Mouse (Mus musculus) heart, embryonic 13.5 days (tissue): ENCODE data around the gene Zbtb22. TPM values are rescaled to one million over a fixed set of nuclear protein-coding genes. Genes with fewer than 3 reads are reported as not detected.
"Not testable (repeated sequence)": the region's sequence is repeated elsewhere in the genome, so short reads cannot be mapped to it uniquely, and the experiment has no call there.

ENCODE experiments used
- ATAC-seq: fragments of 200-750 bp; cut with Nextera tagmentation; 2 replicates; pipeline ENCODE4 v1.8.0; 2017; ENCODE audit warnings: moderate TSS enrichment; ENCODE audit not compliant: insufficient number of reproducible peaks, low FRiP score, low TSS enrichment; ENCODE audit errors: extremely low read depth
- H3K27ac ChIP-seq: fragments of 300-500 bp; sonication (generic); replicated peaks from 2 replicates; pipeline ENCODE4 v1.5.1; 2015; ENCODE audit warnings: moderate library complexity, mild to moderate bottlenecking, inconsistent platforms
- H3K27me3 ChIP-seq: fragments of 300-500 bp; sonication (generic); replicated peaks from 2 replicates; pipeline ENCODE4 v1.6.1; 2015; ENCODE audit warnings: mild to moderate bottlenecking, inconsistent platforms
- H3K36me3 ChIP-seq: fragments of 300-500 bp; sonication (generic); 2 replicates; pipeline ENCODE4 v1.6.1; 2015; ENCODE audit warnings: mild to moderate bottlenecking, inconsistent platforms
- H3K4me1 ChIP-seq: fragments of 300-500 bp; sonication (generic); 2 replicates; pipeline ENCODE4 v1.6.1; 2015; ENCODE audit warnings: inconsistent platforms
- H3K4me2 ChIP-seq: fragments of 300-500 bp; sonication (generic); 2 replicates; pipeline ENCODE4 v1.6.1; 2015; ENCODE audit warnings: inconsistent platforms, mild to moderate bottlenecking, moderate library complexity
- H3K4me3 ChIP-seq: fragments of 300-500 bp; sonication (generic); 2 replicates; pipeline ENCODE4 v1.5.1; 2015; ENCODE audit warnings: moderate library complexity, mild to moderate bottlenecking, inconsistent platforms
- H3K9ac ChIP-seq: fragments of 300-500 bp; sonication (generic); 2 replicates; pipeline ENCODE4 v1.6.1; 2015; ENCODE audit warnings: inconsistent platforms, mild to moderate bottlenecking, moderate library complexity
- H3K9me3 ChIP-seq: fragments of 300-500 bp; sonication (generic); 2 replicates; pipeline ENCODE4 v1.6.1; 2016; ENCODE audit warnings: inconsistent platforms
- WGBS: fragments of 180-500 bp; shearing (Covaris S2); methylation state at CpG from one replicate; pipeline ENCODE4 v1.1.7; 2015; ENCODE audit warnings: mixed read lengths; 5-methylcytosine and 5-hydroxymethylcytosine counted together
- polyA plus RNA-seq: library from polyadenylated mRNA; unstranded; fragments of >200 nt; fragmentation: Nextera tagmentation; extraction: Ambion mirVana; gene quantifications from 2 replicates; pipeline ENCODE4 v1.2.1, GENCODE M21; 2015

The Zbtb22 gene
- polyA plus RNA-seq = 12.8 and 12.9 TPM in 2 replicates

DNA sequence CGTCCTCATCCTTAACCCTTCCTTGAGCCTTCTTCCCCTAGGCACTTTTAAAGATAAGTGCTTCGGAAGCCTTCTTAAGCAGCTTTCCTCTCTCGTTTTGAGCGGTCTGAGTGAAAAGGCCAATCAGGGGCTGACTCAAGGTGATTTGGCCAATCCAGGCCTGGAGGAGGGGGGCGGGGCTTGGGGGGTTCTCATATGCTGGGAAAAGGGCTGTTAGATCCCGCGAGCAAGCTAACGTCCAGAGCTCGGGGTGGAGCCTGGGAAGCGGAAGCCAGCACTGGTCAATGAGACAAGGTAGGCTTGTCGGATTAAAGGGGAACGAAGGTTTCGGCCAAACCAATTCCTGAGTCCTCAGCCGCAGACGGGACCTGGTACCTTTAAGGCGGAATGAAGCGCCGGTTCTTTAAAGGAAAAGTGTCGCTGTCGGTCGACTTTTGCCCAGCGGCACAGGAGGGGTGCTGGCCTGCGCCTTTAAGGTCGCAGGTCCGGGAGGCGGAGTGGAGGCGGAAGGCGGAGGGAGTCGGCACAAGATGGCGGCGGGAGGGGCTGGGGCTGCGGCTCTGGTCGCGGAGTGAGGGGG, at the start of gene Zbtb22, which contains the start of gene Tapbp:
Zbtb22 (plus strand) TSS at position 234 of the 580 bp plus-strand sequence.
Tapbp (plus strand) TSS at position 229 of the 580 bp plus-strand sequence.
- under 1% methylated on average over 30 of the region's 34 CpGs for WGBS

GRCm38 (mm10) chr17:33873537-33873936, 42.2 kb upstream of the Zbtb22 start, which contains the start of gene Gm7029:
Gene Gm7029 (plus strand): TSS chr17:33873837.
- 85% methylated on average over 3 of the region's 12 CpGs for WGBS
- not testable (repeated sequence) for H3K9ac ChIP-seq, H3K27me3 ChIP-seq, H3K4me3 ChIP-seq, H3K4me1 ChIP-seq, H3K9me3 ChIP-seq, H3K4me2 ChIP-seq, H3K27ac ChIP-seq, ATAC-seq
- peaks cover 34% of the 10 kb centered on the region for H3K36me3 ChIP-seq

More for the DNA sequence above, at the start of gene Zbtb22, which contains the start of gene Tapbp:
- Histone ChIP-seq H3K27ac (peak within 1 kb of the TSS; percentile 79), H3K36me3 (peaks cover 59% of the 10 kb centered on the region), H3K4me1 (peaks cover 48% of the 10 kb centered on the region), H3K27me3 (no peaks in the 10 kb centered on the region), H3K4me2 (peak within 1 kb of the TSS; percentile 81), H3K9ac (peak within 1 kb of the TSS; percentile 85), H3K9me3 (no peaks in the 10 kb centered on the region), H3K4me3 (peak within 1 kb of the TSS; percentile 68)
- ATAC-seq = peak; percentile 85

DNA sequence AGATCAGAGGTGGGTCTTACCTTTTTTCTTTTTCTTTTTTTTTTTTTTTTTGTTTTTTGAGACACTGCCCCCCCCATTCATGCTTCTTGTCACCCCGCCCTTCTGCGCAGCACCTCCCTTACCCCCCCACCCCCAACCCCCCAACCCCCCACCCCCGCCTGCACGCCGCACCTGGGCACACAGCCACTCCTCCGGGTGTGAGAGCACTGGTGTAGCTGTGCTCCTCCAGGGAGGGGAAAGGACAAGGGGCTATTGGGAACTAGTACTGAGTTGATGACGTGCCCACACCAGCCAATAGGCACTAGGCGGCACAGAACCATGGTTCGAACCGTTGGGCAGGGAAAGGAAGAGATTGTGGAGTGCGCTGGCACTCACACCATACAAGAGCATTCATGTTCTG, 41.3 kb upstream of the Zbtb22 start:
- WGBS = 73% methylated on average over 10 of the region's 11 CpGs
- Histone ChIP-seq H3K4me2 (no peak overlapping the region), H3K9me3 (no peaks in the 10 kb centered on the region), H3K27ac (no peak overlapping the region), H3K4me1 (no peaks in the 10 kb centered on the region), H3K27me3 (no peaks in the 10 kb centered on the region), H3K9ac (no peak overlapping the region), H3K36me3 (peaks cover 43% of the 10 kb centered on the region), H3K4me3 (no peak overlapping the region)
- no peak for ATAC-seq

DNA sequence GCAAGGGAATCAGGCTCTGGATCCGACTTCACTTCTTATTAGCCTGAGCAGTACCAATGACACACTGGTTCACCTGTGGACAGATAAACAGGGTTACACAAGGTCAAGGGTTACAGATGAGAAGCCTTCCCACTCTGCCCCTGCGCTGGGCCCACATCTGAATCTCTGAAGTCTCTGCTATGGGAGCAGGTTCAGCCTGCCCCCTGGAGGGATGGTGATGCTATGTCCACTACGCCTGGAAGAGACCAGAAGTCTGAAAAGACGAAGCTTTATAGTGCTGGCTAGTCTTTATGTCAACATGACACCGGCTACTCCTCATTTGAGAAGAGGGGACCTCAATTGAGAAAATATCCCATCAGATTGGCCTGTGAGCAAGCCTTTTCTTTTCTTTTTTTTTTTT, 39.9 kb upstream of the Zbtb22 start:
- not testable (repeated sequence) for H3K27ac ChIP-seq, H3K4me3 ChIP-seq, H3K27me3 ChIP-seq, H3K9me3 ChIP-seq, H3K4me2 ChIP-seq, ATAC-seq, H3K4me1 ChIP-seq, H3K9ac ChIP-seq
- peaks cover 54% of the 10 kb centered on the region for H3K36me3 ChIP-seq
- WGBS = 73% methylated on average over 5 of the region's 5 CpGs

DNA sequence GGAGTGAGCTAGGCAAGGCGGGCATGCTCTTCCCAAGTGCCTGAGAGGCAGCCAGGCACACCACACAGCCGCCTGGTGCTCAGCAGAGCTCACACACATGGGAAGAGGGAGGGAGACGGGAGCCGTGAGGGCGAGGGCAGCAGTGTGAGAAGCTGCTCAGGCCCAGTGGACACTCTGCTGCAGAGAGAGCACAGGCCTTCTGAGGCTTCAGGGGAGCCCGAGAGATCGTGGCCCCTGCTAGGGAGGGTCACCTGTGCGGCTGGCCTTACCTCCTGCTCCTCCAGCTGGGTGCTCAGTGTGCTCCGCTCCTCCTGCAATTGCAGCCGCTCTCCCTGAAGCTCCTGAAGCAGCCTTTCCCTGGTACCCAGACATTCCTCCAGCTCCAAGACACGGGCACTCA, 31.4 kb upstream of the Zbtb22 start:
- ATAC-seq, H3K9ac ChIP-seq, H3K27me3 ChIP-seq, H3K9me3 ChIP-seq, H3K4me2 ChIP-seq, H3K4me3 ChIP-seq, H3K27ac ChIP-seq: not testable (repeated sequence)
- peaks cover 18% of the 10 kb centered on the region for H3K4me1 ChIP-seq
- WGBS = 92% methylated on average over 10 of the region's 11 CpGs
- H3K36me3 ChIP-seq = peaks cover 63% of the 10 kb centered on the region

- not testable (repeated sequence) for H3K9me3 ChIP-seq, H3K4me3 ChIP-seq, ATAC-seq, H3K27me3 ChIP-seq, H3K27ac ChIP-seq
- peaks cover 33% of the 10 kb centered on the region for H3K36me3 ChIP-seq
- H3K4me1 ChIP-seq = peaks cover 19% of the 10 kb centered on the region
- peak overlapping the region; percentile 47 for H3K9ac ChIP-seq
- 28% methylated on average over 2 of the region's 2 CpGs for WGBS
- peak overlapping the region; percentile 73; the same call in 1 of the 2 replicates for H3K4me2 ChIP-seq
Measured at GRCm38 (mm10) chr17:33887802-33888201, 27.9 kb upstream of the Zbtb22 start.

- ATAC-seq, H3K27ac ChIP-seq, H3K9me3 ChIP-seq, H3K27me3 ChIP-seq: not testable (repeated sequence)
- Histone ChIP-seq H3K4me3 (peak overlapping the region; percentile 73; the same call in 1 of the 2 replicates), H3K4me1 (peaks cover 19% of the 10 kb centered on the region), H3K9ac (peak overlapping the region; percentile 47; the same call in 1 of the 2 replicates), H3K4me2 (peak overlapping the region; percentile 73), H3K36me3 (peaks cover 31% of the 10 kb centered on the region)
Measured at GRCm38 (mm10) chr17:33888230-33888629, 27.5 kb upstream of the Zbtb22 start.

- H3K4me1 ChIP-seq = peaks cover 19% of the 10 kb centered on the region
- H3K27me3 ChIP-seq, H3K9me3 ChIP-seq: not testable (repeated sequence)
- peak overlapping the region; percentile 73 for H3K4me3 ChIP-seq
- peak overlapping the region; percentile 66 for H3K27ac ChIP-seq
- peak; percentile 7; the same call in 1 of the 2 replicates for ATAC-seq
- peaks cover 18% of the 10 kb centered on the region for H3K36me3 ChIP-seq
- H3K9ac ChIP-seq = peak overlapping the region; percentile 90
- WGBS = under 1% methylated on average over 31 of the region's 44 CpGs
- peak overlapping the region; percentile 73 for H3K4me2 ChIP-seq
Measured at GRCm38 (mm10) chr17:33889941-33890532, 25.7 kb upstream of the Zbtb22 start.

DNA sequence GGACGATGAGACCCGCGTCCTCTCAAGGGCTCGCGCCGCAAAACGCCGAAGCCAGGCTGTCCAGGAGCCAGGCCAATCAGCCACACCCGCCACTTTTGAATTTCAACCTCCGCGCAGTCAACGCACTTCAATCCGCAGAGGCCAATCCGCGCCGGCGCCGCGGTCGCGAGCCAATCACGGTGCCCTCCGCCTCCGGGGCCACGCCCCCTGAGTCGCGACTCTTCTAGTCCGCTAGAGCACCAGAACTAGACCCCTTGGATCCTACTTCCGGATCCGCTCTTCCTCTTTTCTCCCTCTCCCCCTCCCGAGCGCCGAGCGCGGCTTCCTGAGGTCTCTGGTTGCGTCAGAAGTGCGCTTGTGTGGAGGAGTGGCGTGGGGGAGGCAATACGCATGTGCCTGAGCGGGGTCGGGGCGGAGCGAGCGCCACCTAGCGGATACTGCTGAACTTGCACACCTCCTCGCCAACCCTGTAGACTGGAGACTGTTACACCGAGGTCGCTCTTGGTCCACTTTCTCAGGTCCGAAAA, 25.1 kb upstream of the Zbtb22 start, which contains the start of gene Kifc1:
Kifc1 (minus strand) TSS at position 129 of the 527 bp plus-strand sequence.
- peak; percentile 98 for ATAC-seq
- Histone ChIP-seq H3K4me3 (peak within 1 kb of the TSS; percentile 73), H3K27ac (peak within 1 kb of the TSS; percentile 66), H3K9me3 (no peaks in the 10 kb centered on the region), H3K4me2 (peak within 1 kb of the TSS; percentile 73), H3K4me1 (peaks cover 19% of the 10 kb centered on the region), H3K27me3 (no peaks in the 10 kb centered on the region), H3K9ac (peak within 1 kb of the TSS; percentile 90), H3K36me3 (peaks cover 15% of the 10 kb centered on the region)
- under 1% methylated on average over 49 of the region's 49 CpGs for WGBS

DNA sequence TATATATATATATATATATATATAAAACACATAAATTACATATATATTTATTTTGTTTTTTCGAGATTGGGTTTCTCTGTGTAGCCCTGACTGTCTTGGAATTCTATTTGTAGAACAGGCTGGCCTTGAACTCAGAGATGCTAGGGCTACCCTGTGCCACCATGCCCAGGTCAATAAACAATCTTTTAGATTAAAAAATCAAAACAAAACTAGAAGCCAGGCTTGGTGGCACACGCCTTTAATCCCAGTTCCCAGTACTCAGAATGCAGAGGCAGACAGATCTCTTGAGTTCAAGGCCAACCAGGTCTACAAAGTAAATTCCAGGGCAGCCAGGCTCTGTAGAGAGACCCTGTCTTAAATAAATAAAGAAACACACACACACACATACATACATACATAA, 24.3 kb upstream of the Zbtb22 start:
- WGBS = 48% methylated on average over 2 of the region's 2 CpGs
- H3K36me3 ChIP-seq = peaks cover 7% of the 10 kb centered on the region
- H3K4me1 ChIP-seq = peaks cover 19% of the 10 kb centered on the region
- no peak overlapping the region for H3K27ac ChIP-seq
- H3K4me3 ChIP-seq = no peak overlapping the region
- ATAC-seq = no peak
- H3K9me3 ChIP-seq = no peaks in the 10 kb centered on the region
- H3K9ac ChIP-seq = no peak overlapping the region
- no peak overlapping the region for H3K4me2 ChIP-seq
- no peaks in the 10 kb centered on the region for H3K27me3 ChIP-seq

DNA sequence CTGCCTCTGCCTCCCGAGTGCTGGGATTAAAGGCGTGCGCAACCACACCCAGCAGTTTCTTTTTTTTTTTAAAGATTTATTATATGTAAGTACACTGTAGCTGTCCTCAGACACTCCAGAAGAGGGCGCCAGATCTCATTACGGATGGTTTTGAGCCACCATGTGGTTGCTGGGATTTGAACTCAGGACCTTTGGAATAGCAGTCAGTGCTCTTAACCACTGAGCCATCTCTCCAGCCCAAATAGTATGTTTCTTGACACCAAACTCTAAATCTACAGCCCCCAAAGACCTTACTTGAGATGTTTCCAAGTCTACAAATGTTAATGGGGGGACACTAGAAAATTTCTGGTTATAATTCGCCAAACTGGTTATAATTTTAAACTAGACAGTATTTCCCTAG, 23.8 kb upstream of the Zbtb22 start:
- not testable (repeated sequence) for ATAC-seq, H3K36me3 ChIP-seq, H3K4me3 ChIP-seq, H3K27me3 ChIP-seq, H3K9me3 ChIP-seq, H3K4me2 ChIP-seq, H3K9ac ChIP-seq, H3K27ac ChIP-seq
- peaks cover 19% of the 10 kb centered on the region for H3K4me1 ChIP-seq
- 66% methylated on average over 6 of the region's 6 CpGs for WGBS
